8 mouse cellular contexts compared by ENCODE assay signal in genomic region chr8:9975898-9976611, GRCm38 (mm10). TPM values are rescaled to one million over a fixed set of nuclear protein-coding genes. Genes with fewer than 3 reads are reported as not detected.
A peak's percentile ranks its signal among the peaks of the same experiment; 100 is the strongest.
DNase-seq lines count a peak whose midpoint lies in the region; ATAC-seq and TF ChIP-seq lines count a peak whose summit lies in the region.

No protein-coding gene starts in this region.

- ATAC-seq in kidney, embryonic 14.5 days (ENCODE audit: low FRiP score, low TSS enrichment), result peak; percentile 96
- ATAC-seq in limb, embryonic 15.5 days (ENCODE audit: insufficient number of reproducible peaks, low FRiP score, low TSS enrichment, low read depth), result peak; percentile 94

- peaks cover 25% of the 10 kb centered on the region for H3K36me3 ChIP-seq in kidney, embryonic 14.5 days (ENCODE audit: control insufficient read depth, insufficient read depth, low read length)
- peaks cover 23% of the 10 kb centered on the region for H3K36me3 ChIP-seq in limb, embryonic 15.5 days

- peak; percentile 44; the same call in 1 of the 2 replicates for TF ChIP-seq CTCF in bone marrow macrophage, adult 2 months (IDR thresholded peaks at IDR 0.05; ENCODE audit: low read depth, low read length)
- peak; percentile 79; the same call in 1 of the 2 replicates for TF ChIP-seq CTCF in embryonic fibroblast, embryonic 13.5 days (IDR thresholded peaks at IDR 0.05; ENCODE audit: borderline replicate concordance, insufficient read depth, low read length)

- DNase-seq in A20 (ENCODE audit: low read depth, low spot score), result peak; percentile 98
- peak; percentile 99 for DNase-seq in heart, adult 9 months (ENCODE audit: low spot score in 2 of 2)
- DNase-seq in monocyte, adult 2 months (ENCODE audit: low read depth in 1 of 2, low spot score in 2 of 2), result peak; percentile 97
- DNase-seq in spleen, postnatal 36 days (ENCODE audit: low spot score in 2 of 2), result peak; percentile 99

- H3K9me3 ChIP-seq in kidney, embryonic 14.5 days (ENCODE audit: control insufficient read depth, low read length), result no peaks in the 10 kb centered on the region
- H3K9me3 ChIP-seq in limb, embryonic 15.5 days, result no peaks in the 10 kb centered on the region

- peak overlapping the region; percentile 78 for H3K4me2 ChIP-seq in kidney, embryonic 14.5 days (replicated peaks; ENCODE audit: low read depth, low read length)
- H3K4me2 ChIP-seq in limb, embryonic 15.5 days, result peak overlapping the region; percentile 77

- H3K4me3 ChIP-seq in bone marrow macrophage, adult 2 months (ENCODE audit: insufficient read depth, low read length), result peak overlapping the region; percentile 77
- peak overlapping the region; percentile 67 for H3K4me3 ChIP-seq in embryonic fibroblast, embryonic 13.5 days (ENCODE audit: insufficient read depth, low read length)
- peak overlapping the region; percentile 66 for H3K4me3 ChIP-seq in kidney, embryonic 14.5 days (ENCODE audit: low read length)
- peak overlapping the region; percentile 75 for H3K4me3 ChIP-seq in limb, embryonic 15.5 days

- no peak overlapping the region for H3K27ac ChIP-seq in bone marrow macrophage, adult 2 months (ENCODE audit: insufficient read depth, low read depth, low read length)
- no peak overlapping the region for H3K27ac ChIP-seq in embryonic fibroblast, embryonic 13.5 days (ENCODE audit: insufficient read depth, low read length)
- peak overlapping the region; percentile 47; the same call in 1 of the 2 replicates for H3K27ac ChIP-seq in kidney, embryonic 14.5 days (ENCODE audit: low read depth, low read length)
- peak overlapping the region; percentile 59 for H3K27ac ChIP-seq in limb, embryonic 15.5 days

- H3K4me1 ChIP-seq in bone marrow macrophage, adult 2 months (ENCODE audit: control insufficient read depth, insufficient read depth, low read length), result peaks cover 22% of the 10 kb centered on the region
- H3K4me1 ChIP-seq in embryonic fibroblast, embryonic 13.5 days (ENCODE audit: control insufficient read depth, insufficient read depth, low read length), result peaks cover 4% of the 10 kb centered on the region; the same call in 1 of the 2 replicates
- H3K4me1 ChIP-seq in kidney, embryonic 14.5 days (ENCODE audit: control insufficient read depth, insufficient read depth, low read length), result peaks cover 16% of the 10 kb centered on the region
- peaks cover 30% of the 10 kb centered on the region for H3K4me1 ChIP-seq in limb, embryonic 15.5 days

- TF ChIP-seq POLR2A in bone marrow macrophage, adult 2 months (IDR thresholded peaks at IDR 0.05; ENCODE audit: borderline replicate concordance, low read depth, low read length), result no peak
- peak; percentile 88 for TF ChIP-seq POLR2A in embryonic fibroblast, embryonic 13.5 days (IDR thresholded peaks at IDR 0.05; ENCODE audit: low read depth, low read length)

- under 1% methylated on average over 47 of the region's 47 CpGs for WGBS in kidney, embryonic 14.5 days
- under 1% methylated on average over 47 of the region's 47 CpGs for WGBS in limb, embryonic 15.5 days

- H3K27me3 ChIP-seq in kidney, embryonic 14.5 days (ENCODE audit: control insufficient read depth, insufficient read depth, low read length), result no peaks in the 10 kb centered on the region
- no peaks in the 10 kb centered on the region for H3K27me3 ChIP-seq in limb, embryonic 15.5 days

- peak overlapping the region; percentile 75 for H3K9ac ChIP-seq in kidney, embryonic 14.5 days (ENCODE audit: low read depth, low read length)
- H3K9ac ChIP-seq in limb, embryonic 15.5 days, result peak overlapping the region; percentile 48

RNA-seq across cellular contexts. Expression of gene Lig4, which starts 1.4 kb away (rescaled TPM):
- 2.7 and 2.8 TPM in 2 replicates for polyA plus RNA-seq in bone marrow macrophage, adult 2 months (2012; ENCODE audit: insufficient read depth, insufficient read length, missing spikeins)
- 8.0 and 10.5 TPM in 2 replicates for polyA plus RNA-seq in embryonic fibroblast, embryonic 13.5 days (2011; ENCODE audit: insufficient read length, low read depth, missing spikeins)
- 2.6 and 5.8 TPM in 2 replicates for polyA plus RNA-seq in kidney, embryonic 14.5 days (2014; fragmentation: Nextera tagmentation; extraction: Ambion mirVana)
- polyA plus RNA-seq in limb, embryonic 15.5 days (2015; fragmentation: Nextera tagmentation; extraction: Ambion mirVana), result 4.1 and 4.2 TPM in 2 replicates

RNA-seq across cellular contexts. Expression of gene Abhd13, which starts 1.5 kb away (rescaled TPM):
- 9.3 and 10.9 TPM in 2 replicates for polyA plus RNA-seq in bone marrow macrophage, adult 2 months (2012; ENCODE audit: insufficient read depth, insufficient read length, missing spikeins)
- polyA plus RNA-seq in embryonic fibroblast, embryonic 13.5 days (2011; ENCODE audit: insufficient read length, low read depth, missing spikeins), result 19.3 and 22.8 TPM in 2 replicates
- polyA plus RNA-seq in kidney, embryonic 14.5 days (2014; fragmentation: Nextera tagmentation; extraction: Ambion mirVana), result 11.9 and 24.2 TPM in 2 replicates
- polyA plus RNA-seq in limb, embryonic 15.5 days (2015; fragmentation: Nextera tagmentation; extraction: Ambion mirVana), result 14.6 and 16.3 TPM in 2 replicates

RNA-seq across cellular contexts. Expression of gene Tnfsf13b, which starts 30.2 kb away (rescaled TPM):
- 3.3 and 5.8 TPM in 2 replicates for polyA plus RNA-seq in bone marrow macrophage, adult 2 months (2012; ENCODE audit: insufficient read depth, insufficient read length, missing spikeins)
- 0.32 TPM in 1 of 2 replicates, not detected in the other for polyA plus RNA-seq in embryonic fibroblast, embryonic 13.5 days (2011; ENCODE audit: insufficient read length, low read depth, missing spikeins)
- polyA plus RNA-seq in kidney, embryonic 14.5 days (2014; fragmentation: Nextera tagmentation; extraction: Ambion mirVana), result 6.7 and 8.0 TPM in 2 replicates
- polyA plus RNA-seq in limb, embryonic 15.5 days (2015; fragmentation: Nextera tagmentation; extraction: Ambion mirVana), result 0.71 and 0.74 TPM in 2 replicates

Comparison
In these comparisons a context has a peak if more than half of its experiments do, and no peak if none do; other contexts are left out.
1. H3K27ac ChIP-seq: peak in kidney, embryonic 14.5 days (single experiment) and limb, embryonic 15.5 days (single experiment); none in bone marrow macrophage, adult 2 months (single experiment) and embryonic fibroblast, embryonic 13.5 days (single experiment).
2. Peak in every context shown above with its lines, with median percentiles within 50 percentile points of each other: DNase-seq and H3K4me3 ChIP-seq.